Mouse (Mus musculus) liver, postnatal 0 days (tissue): ENCODE data around the gene Eefsec. TPM values are rescaled to one million over a fixed set of nuclear protein-coding genes. Genes with fewer than 3 reads are reported as not detected.

Experiments used
- ATAC-seq: fragments of 200-750 bp; cut with Nextera tagmentation; 2 replicates; pipeline ENCODE4 v1.8.0; 2017; ENCODE audit warnings: mild to moderate bottlenecking, moderate library complexity
- DNase-seq: peaks from one replicate; pipeline ENCODE4 v3.0.0-alpha.2; 2016
- H3K27ac ChIP-seq: fragments of 300-500 bp; sonication (generic); 2 replicates; pipeline ENCODE4 v1.5.1; 2014; ENCODE audit warnings: antibody characterized with exemption, moderate library complexity, mild to moderate bottlenecking, low read depth
- H3K27me3 ChIP-seq: fragments of 300-500 bp; sonication (generic); 2 replicates; pipeline ENCODE4 v1.6.1; 2014; ENCODE audit warnings: low read length, control low read depth, mixed read lengths; ENCODE audit not compliant: insufficient read depth
- H3K36me3 ChIP-seq: fragments of 300-500 bp; sonication (generic); replicated peaks from 2 replicates; pipeline ENCODE4 v1.6.1; 2014; ENCODE audit warnings: mild to moderate bottlenecking, control low read depth, low read length, moderate library complexity, mixed read lengths; ENCODE audit not compliant: insufficient read depth
- H3K4me1 ChIP-seq: fragments of 300-500 bp; sonication (generic); 2 replicates; pipeline ENCODE4 v1.6.1; 2014; ENCODE audit warnings: antibody characterized with exemption, mild to moderate bottlenecking, control low read depth; ENCODE audit not compliant: insufficient read depth
- H3K4me2 ChIP-seq: fragments of 300-500 bp; sonication (generic); 2 replicates; pipeline ENCODE4 v1.6.1; 2014; ENCODE audit warnings: low read depth, mild to moderate bottlenecking, low read length, moderate library complexity, mixed read lengths
- H3K4me3 ChIP-seq: fragments of 300-500 bp; sonication (generic); 2 replicates; pipeline ENCODE4 v1.5.1; 2014; ENCODE audit warnings: low read depth, low read length
- H3K9ac ChIP-seq: fragments of 300-500 bp; sonication (generic); replicated peaks from 2 replicates; pipeline ENCODE4 v1.6.1; 2014; ENCODE audit warnings: mild to moderate bottlenecking, moderate library complexity
- H3K9me3 ChIP-seq: fragments of 300-500 bp; sonication (generic); 2 replicates; pipeline ENCODE4 v1.6.1; 2016; ENCODE audit warnings: mild to moderate bottlenecking, control low read depth, low read length, mixed read lengths
- CTCF ChIP-seq: sonication (generic); IDR thresholded peaks from 2 replicates; pipeline ENCODE4 v1.5.1; 2016; ENCODE audit warnings: antibody characterized with exemption, low read depth
- EP300 ChIP-seq: IDR thresholded peaks from 2 replicates; pipeline ENCODE4 v1.6.1; 2016; ENCODE audit warnings: antibody characterized with exemption, low read depth, mild to moderate bottlenecking
- WGBS: fragments of 180-500 bp; shearing (Covaris S2); extraction: QIAGEN DNeasy Blood & Tissue Kit; methylation state at CpG from one replicate; pipeline ENCODE4 v1.1.7; 2014; ENCODE audit not compliant: insufficient replicate concordance; 5-methylcytosine and 5-hydroxymethylcytosine counted together
- polyA plus RNA-seq: library from polyadenylated mRNA; unstranded; fragments of >200 nt; fragmentation: Nextera tagmentation; extraction: Ambion mirVana; gene quantifications from 2 replicates; pipeline ENCODE4 v1.2.1, GENCODE M21; 2015

Eefsec gene
- polyA plus RNA-seq, 1 experiment from 2014 or later, result 19.1 TPM

DNA sequence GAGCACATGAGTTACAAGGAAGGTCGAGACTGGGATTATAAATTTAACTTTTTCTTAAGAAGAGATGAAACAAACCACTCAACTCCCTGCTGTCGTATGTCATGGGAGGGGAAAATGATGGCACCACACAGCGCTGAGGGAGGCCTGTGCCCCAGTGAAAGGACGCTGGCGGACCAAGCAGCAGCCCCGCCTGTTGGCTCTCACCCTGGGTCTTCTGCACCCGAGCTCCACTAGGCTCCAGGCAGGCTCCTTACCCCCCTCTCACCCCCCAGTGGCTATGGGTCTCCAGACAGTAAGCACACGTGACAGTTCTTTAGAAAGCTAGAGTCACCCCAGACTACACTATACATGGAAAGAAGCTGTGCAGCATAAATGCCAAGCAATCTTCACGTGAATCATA, 132.4 kb downstream of the Eefsec start:
- Histone ChIP-seq H3K4me2 (no peak overlapping the region), H3K4me1 (no peaks in the 10 kb centered on the region), H3K9me3 (no peaks in the 10 kb centered on the region), H3K9ac (no peak overlapping the region), H3K4me3 (no peak overlapping the region), H3K36me3 (no peaks in the 10 kb centered on the region; the same call in 1 of the 2 replicates), H3K27ac (no peak overlapping the region), H3K27me3 (no peaks in the 10 kb centered on the region)
- DNase-seq (no peak), ATAC-seq (no peak)
- WGBS, result 75% methylated on average over 9 of the region's 9 CpGs
- TF ChIP-seq EP300 (no peak), CTCF (no peak)

DNA sequence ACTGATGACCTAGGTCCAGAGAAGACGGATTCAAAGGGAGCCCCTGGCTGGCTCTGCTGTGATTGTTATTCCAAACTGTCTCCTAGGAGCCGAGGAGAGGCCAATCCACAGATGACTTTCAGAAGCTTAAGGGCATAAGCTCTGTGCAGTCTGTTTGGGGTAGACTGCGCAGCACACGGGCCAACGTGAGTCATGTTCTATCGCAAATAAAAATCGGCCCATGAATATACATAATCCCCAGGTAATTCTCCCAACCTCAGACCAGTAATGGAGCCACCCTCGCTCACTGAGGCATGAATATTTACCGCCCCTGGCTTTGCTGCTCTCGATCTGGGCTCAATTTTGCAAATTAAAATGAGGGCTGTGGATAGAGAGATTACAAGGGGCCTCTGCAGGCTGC, 134.7 kb downstream of the Eefsec start:
- Histone ChIP-seq H3K27me3 (no peaks in the 10 kb centered on the region), H3K4me3 (no peak overlapping the region), H3K4me2 (no peak overlapping the region), H3K36me3 (no peaks in the 10 kb centered on the region; the same call in 1 of the 2 replicates), H3K9me3 (no peaks in the 10 kb centered on the region), H3K27ac (no peak overlapping the region), H3K9ac (no peak overlapping the region), H3K4me1 (no peaks in the 10 kb centered on the region)
- WGBS, result 85% methylated on average over 10 of the region's 10 CpGs
- DNase-seq (no peak), ATAC-seq (no peak)
- TF ChIP-seq EP300, result no peak
- no peak for TF ChIP-seq CTCF

DNA sequence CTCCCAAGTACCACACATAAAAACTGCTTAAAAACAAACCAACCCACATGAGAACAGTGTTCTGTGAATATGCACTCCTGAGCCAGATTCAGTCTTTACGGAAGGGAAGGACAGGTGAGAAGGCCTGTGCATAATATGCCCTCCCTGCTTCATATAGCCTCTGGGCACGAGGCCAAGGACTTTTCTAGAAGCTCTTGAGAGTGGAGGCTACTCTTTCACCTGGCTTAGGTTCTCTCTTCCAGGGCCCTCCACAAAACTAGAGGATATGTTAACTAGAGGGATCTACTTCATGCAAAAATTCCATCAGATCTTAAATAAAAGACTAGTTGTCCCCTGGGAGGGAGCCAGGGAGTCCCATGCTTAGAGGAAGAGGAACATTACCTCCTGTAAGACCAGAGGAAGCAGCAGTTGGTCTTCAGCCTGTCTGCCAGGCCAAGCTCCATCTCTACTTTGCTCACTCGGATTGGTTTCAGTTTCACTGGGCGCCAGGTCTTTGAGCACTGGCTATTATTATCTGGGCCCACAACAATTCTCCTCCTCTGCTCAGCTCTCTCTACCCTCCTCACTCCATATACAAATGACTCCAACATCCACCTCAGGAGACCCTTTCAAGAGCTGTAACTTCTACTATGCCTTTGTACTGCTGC, 140.1 kb downstream of the Eefsec start:
- 71% methylated on average over 4 of the region's 4 CpGs for WGBS
- no peak for ATAC-seq
- DNase-seq, result no peak
- Histone ChIP-seq H3K27ac (no peak overlapping the region), H3K4me1 (no peaks in the 10 kb centered on the region), H3K4me3 (no peak overlapping the region), H3K9ac (no peak overlapping the region), H3K9me3 (no peaks in the 10 kb centered on the region), H3K36me3 (no peaks in the 10 kb centered on the region; the same call in 1 of the 2 replicates), H3K4me2 (no peak overlapping the region), H3K27me3 (no peaks in the 10 kb centered on the region)
- TF ChIP-seq EP300 (no peak), CTCF (no peak)

DNA sequence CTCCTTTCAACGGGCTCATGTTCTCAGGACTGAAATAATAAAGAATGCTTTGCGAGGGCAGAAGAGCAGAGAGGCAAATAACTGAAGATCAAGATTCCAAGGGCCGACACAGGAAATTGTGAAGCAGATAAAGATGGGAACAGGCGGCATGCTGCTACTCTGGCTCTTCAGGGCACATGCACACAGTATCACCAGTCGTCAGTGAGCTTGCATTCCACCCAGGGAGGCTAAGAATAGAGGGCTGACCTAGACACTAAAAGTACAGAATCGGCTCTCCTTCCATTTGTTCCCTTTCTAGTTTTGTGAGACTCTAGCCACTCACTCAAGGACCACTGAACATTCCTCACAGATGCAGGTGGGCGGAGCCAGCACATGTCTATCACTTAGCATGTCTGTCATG, 145.1 kb downstream of the Eefsec start:
- ATAC-seq, result no peak
- Histone ChIP-seq H3K27me3 (no peaks in the 10 kb centered on the region), H3K4me1 (peaks cover 4% of the 10 kb centered on the region; the same call in 1 of the 2 replicates), H3K27ac (no peak overlapping the region), H3K9me3 (no peaks in the 10 kb centered on the region), H3K4me2 (no peak overlapping the region), H3K9ac (no peak overlapping the region), H3K36me3 (peaks cover 4% of the 10 kb centered on the region; the same call in 1 of the 2 replicates), H3K4me3 (no peak overlapping the region)
- DNase-seq, result no peak
- 60% methylated on average over 7 of the region's 7 CpGs for WGBS
- TF ChIP-seq CTCF (no peak), EP300 (no peak)

DNA sequence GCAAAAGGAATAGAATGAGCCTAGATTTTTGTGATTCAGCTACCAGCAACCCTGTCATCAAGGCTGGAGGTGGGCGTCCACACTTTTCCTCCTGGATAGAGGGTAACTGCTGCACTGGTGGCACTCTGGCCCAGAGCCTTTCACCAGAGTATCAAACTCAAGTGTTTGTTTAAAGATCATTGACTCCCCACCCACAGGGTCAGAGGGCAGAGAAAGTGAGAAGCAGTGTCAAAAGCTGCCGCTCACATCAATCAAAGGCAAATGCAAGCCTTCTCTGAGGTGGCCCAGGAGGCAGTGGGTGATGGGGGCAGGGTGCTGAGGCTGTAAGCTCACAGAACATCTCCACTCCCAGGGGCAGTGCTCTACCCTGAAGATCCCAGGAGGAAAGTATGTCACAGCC, 146.8 kb downstream of the Eefsec start:
- ATAC-seq, result peak; percentile 82
- H3K27ac ChIP-seq, result no peak overlapping the region

DNA sequence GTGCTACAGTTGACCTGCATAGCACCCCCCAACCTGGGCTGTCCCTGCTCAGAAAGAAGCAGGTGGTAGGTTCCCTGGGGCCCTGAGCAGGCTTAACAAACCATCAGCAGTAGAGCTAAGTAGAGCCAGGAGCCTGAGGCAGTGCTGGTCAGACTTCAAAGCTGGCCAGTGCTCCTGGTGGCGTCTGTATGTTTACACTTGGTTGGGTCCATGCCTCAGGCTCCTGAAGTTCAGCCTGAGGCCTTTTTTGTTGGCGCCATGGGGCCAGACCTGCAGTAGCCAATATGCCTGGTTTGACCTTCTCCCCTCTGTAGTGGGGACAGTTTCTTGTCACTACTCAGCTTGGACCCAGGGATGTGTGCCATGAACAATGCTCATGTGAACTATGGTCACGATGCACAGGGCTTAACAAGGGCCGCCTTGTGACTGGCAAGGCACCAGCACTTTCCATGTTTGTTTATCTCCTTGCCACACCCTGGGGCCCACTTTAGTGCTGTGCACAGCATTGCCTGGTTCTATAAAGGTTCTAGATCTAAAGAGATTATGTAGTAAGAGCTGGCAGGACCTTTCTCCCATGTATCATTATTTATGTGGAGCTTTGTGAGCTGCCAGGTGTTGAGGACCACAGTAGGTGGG, 153.9 kb downstream of the Eefsec start:
- no peak overlapping the region for H3K4me2 ChIP-seq

More for the DNA sequence above, 146.8 kb downstream of the Eefsec start:
- WGBS, result 68% methylated on average over 2 of the region's 2 CpGs
- H3K4me1 ChIP-seq, result peaks cover 4% of the 10 kb centered on the region; the same call in 1 of the 2 replicates
- H3K9me3 ChIP-seq, result no peaks in the 10 kb centered on the region
- peak; percentile 40 for DNase-seq
- peaks cover 4% of the 10 kb centered on the region; the same call in 1 of the 2 replicates for H3K36me3 ChIP-seq
- no peaks in the 10 kb centered on the region for H3K27me3 ChIP-seq
- no peak overlapping the region for H3K4me3 ChIP-seq
- H3K9ac ChIP-seq, result no peak overlapping the region
- no peak for TF ChIP-seq EP300
- TF ChIP-seq CTCF, result no peak
- H3K4me2 ChIP-seq, result no peak overlapping the region

More for the DNA sequence above, 153.9 kb downstream of the Eefsec start:
- no peak for DNase-seq
- Histone ChIP-seq H3K4me1 (no peaks in the 10 kb centered on the region; the same call in 1 of the 2 replicates), H3K36me3 (peaks cover 5% of the 10 kb centered on the region; the same call in 1 of the 2 replicates), H3K27ac (no peak overlapping the region), H3K9me3 (no peaks in the 10 kb centered on the region), H3K9ac (no peak overlapping the region), H3K4me3 (no peak overlapping the region), H3K27me3 (no peaks in the 10 kb centered on the region)
- TF ChIP-seq CTCF, result no peak
- TF ChIP-seq EP300, result no peak
- WGBS, result 67% methylated on average over 4 of the region's 4 CpGs
- ATAC-seq, result peak; percentile 62; the same call in 1 of the 2 replicates
